Comparison of ENCODE assay signal across 8 mouse cellular contexts in the genomic region with DNA sequence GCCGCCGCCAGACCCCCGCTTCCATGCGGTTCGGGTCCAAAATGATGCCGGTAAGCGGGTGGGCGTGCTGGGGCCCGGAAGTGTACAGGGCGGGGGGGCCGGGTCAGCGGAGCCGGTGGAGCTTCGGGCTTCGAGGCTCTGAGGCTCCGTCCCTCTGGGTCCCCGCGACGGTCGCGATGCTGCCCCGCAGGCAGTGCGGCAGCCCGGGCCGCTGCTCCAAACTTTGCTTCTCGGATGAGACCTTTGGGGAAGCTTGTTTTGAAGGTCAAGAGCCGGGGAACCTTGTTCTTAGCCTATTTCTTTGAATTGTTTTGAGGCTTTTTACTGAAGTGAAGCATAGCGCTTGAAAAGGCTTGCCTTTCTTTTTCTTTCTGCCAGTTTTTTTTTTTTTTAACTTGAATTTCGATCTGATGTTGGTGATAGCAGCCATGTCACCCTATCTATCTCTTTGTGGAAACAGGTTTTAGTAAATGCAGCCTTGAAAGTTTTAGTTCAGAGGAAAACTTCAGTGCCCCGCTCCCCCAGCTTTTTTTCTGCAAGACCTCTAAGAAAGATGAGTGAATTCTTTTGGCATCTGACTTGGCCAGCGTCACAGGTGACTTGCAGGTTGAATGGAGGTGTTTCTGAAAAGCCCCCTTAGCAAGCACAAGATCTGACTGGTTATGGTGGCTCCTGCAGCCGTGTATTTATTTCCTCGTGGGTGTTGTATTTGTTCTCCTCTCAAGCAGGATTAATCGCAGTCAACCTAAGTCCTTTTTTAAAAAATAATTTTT. TPM values are rescaled to one million over a fixed set of nuclear protein-coding genes. Genes with fewer than 3 reads are reported as not detected.
DNase-seq lines count a peak whose midpoint lies in the region; ATAC-seq lines count a peak whose summit lies in the region.

No protein-coding gene starts in this region.

- H3K4me3 ChIP-seq in brown adipose tissue, adult 24 weeks (ENCODE audit: insufficient read depth, low read depth, low read length), result peak overlapping the region; percentile 94
- H3K4me3 ChIP-seq in forebrain, embryonic 16.5 days (replicated peaks; ENCODE audit: low read length), result peak overlapping the region; percentile 76
- peak overlapping the region; percentile 94 for H3K4me3 ChIP-seq in limb, embryonic 10.5 days
- peak overlapping the region; percentile 86 for H3K4me3 ChIP-seq in midbrain, embryonic 13.5 days (replicated peaks)

- peak; percentile 57 for ATAC-seq in forebrain, embryonic 16.5 days
- ATAC-seq in midbrain, embryonic 13.5 days, result peak; percentile 60; the same call in 1 of the 2 replicates

- H3K4me1 ChIP-seq in brown adipose tissue, adult 24 weeks (ENCODE audit: control insufficient read depth, insufficient read depth, insufficient read length, low read length), result 0 out of 2 replicates have a peak, but pooled peaks cover 2% of the 10 kb centered on the region
- H3K4me1 ChIP-seq in forebrain, embryonic 16.5 days (replicated peaks; ENCODE audit: control insufficient read depth, insufficient read depth, low read length), result peaks cover 28% of the 10 kb centered on the region
- H3K4me1 ChIP-seq in limb, embryonic 10.5 days, result peaks cover 47% of the 10 kb centered on the region
- peaks cover 46% of the 10 kb centered on the region for H3K4me1 ChIP-seq in midbrain, embryonic 13.5 days (replicated peaks)

- no peaks in the 10 kb centered on the region for H3K27me3 ChIP-seq in forebrain, embryonic 16.5 days (replicated peaks; ENCODE audit: control insufficient read depth, insufficient read depth, low read length)
- no peaks in the 10 kb centered on the region for H3K27me3 ChIP-seq in limb, embryonic 10.5 days (ENCODE audit: low read depth, poor library complexity, severe bottlenecking)
- H3K27me3 ChIP-seq in midbrain, embryonic 13.5 days, result no peaks in the 10 kb centered on the region

- peak overlapping the region; percentile 80 for H3K9ac ChIP-seq in forebrain, embryonic 16.5 days (replicated peaks; ENCODE audit: low read depth, low read length)
- peak overlapping the region; percentile 95 for H3K9ac ChIP-seq in midbrain, embryonic 13.5 days (replicated peaks)

- intact Hi-C loops in left cerebral cortex, postnatal 4 days (cut with DNase I), result loop anchor here (10.0 kb wide), 1 partner anchor 65 kb away; the partner anchor contains the start of gene Fbxo28

- H3K27ac ChIP-seq in brown adipose tissue, adult 24 weeks (replicated peaks; ENCODE audit: low read depth, low read length), result peak overlapping the region; percentile 59
- peak overlapping the region; percentile 81 for H3K27ac ChIP-seq in forebrain, embryonic 16.5 days (ENCODE audit: low read length)
- H3K27ac ChIP-seq in limb, embryonic 10.5 days, result peak overlapping the region; percentile 99
- peak overlapping the region; percentile 96 for H3K27ac ChIP-seq in midbrain, embryonic 13.5 days

- no peaks in the 10 kb centered on the region for H3K36me3 ChIP-seq in forebrain, embryonic 16.5 days (ENCODE audit: control insufficient read depth, insufficient read depth)
- no peaks in the 10 kb centered on the region for H3K36me3 ChIP-seq in limb, embryonic 10.5 days
- no peaks in the 10 kb centered on the region for H3K36me3 ChIP-seq in midbrain, embryonic 13.5 days

- WGBS in forebrain, embryonic 16.5 days, result 1% methylated on average over 31 of the region's 34 CpGs
- 2% methylated on average over 34 of the region's 34 CpGs for WGBS in limb, embryonic 10.5 days
- 2% methylated on average over 28 of the region's 34 CpGs for WGBS in midbrain, embryonic 13.5 days

- peak; percentile 44 for DNase-seq in right cerebral cortex, postnatal 25 days
- DNase-seq in right cerebral cortex, postnatal 4 days, result no peak
- DNase-seq in limb, embryonic 10.5 days (ENCODE audit: low spot score), result peak; percentile 45
- DNase-seq in thymus, postnatal 25 days, result peak; percentile 62
- no peak for DNase-seq in left cerebral cortex, postnatal 4 days

- peak overlapping the region; percentile 90 for H3K4me2 ChIP-seq in forebrain, embryonic 16.5 days (ENCODE audit: low read length)
- H3K4me2 ChIP-seq in midbrain, embryonic 13.5 days (replicated peaks), result peak overlapping the region; percentile 72

- H3K9me3 ChIP-seq in forebrain, embryonic 16.5 days (ENCODE audit: control insufficient read depth, low read length), result no peaks in the 10 kb centered on the region
- no peaks in the 10 kb centered on the region for H3K9me3 ChIP-seq in limb, embryonic 10.5 days (replicated peaks)
- H3K9me3 ChIP-seq in midbrain, embryonic 13.5 days, result no peaks in the 10 kb centered on the region

RNA-seq across cellular contexts. Expression of gene Trp53bp2, which starts 0.6 kb away (rescaled TPM):
- 7.6 and 7.7 TPM in 2 replicates for polyA plus RNA-seq in brown adipose tissue, adult 24 weeks (2012; ENCODE audit: insufficient read depth, insufficient read length, missing spikeins)
- polyA plus RNA-seq in forebrain, embryonic 16.5 days (2015; fragmentation: Nextera tagmentation; extraction: Ambion mirVana), result 27.2 and 31.3 TPM in 2 replicates
- 34.3 and 37.1 TPM in 2 replicates for polyA plus RNA-seq in limb, embryonic 10.5 days (2016; fragmentation: Nextera tagmentation; extraction: Ambion mirVana)
- 24.0 and 25.7 TPM in 2 replicates for polyA plus RNA-seq in midbrain, embryonic 13.5 days (2015; fragmentation: Nextera tagmentation; extraction: Ambion mirVana)
- 10 to 100 TPM; 23.2 to 27.3 TPM for total RNA-seq in left cerebral cortex, postnatal 4 days (2021)

Comparison
In these comparisons a context has a peak if more than half of its experiments do, and no peak if none do; other contexts are left out.
1. DNase-seq: peak in right cerebral cortex, postnatal 25 days (single experiment), limb, embryonic 10.5 days (single experiment) and thymus, postnatal 25 days (single experiment); none in right cerebral cortex, postnatal 4 days (single experiment) and left cerebral cortex, postnatal 4 days (single experiment).
2. Peak in every context shown above with its lines, with median percentiles within 50 percentile points of each other: H3K27ac ChIP-seq and H3K4me3 ChIP-seq.